Mouse (Mus musculus): ENCODE results near the gene Samd4b.

Gene Samd4b

GRCm38 (mm10) chr7:28356981-28357380 is 241.0 kb downstream of the Samd4b start:
- DNase-seq (ENCODE audit: low spot score in 2 of 2), result no peak

DNA sequence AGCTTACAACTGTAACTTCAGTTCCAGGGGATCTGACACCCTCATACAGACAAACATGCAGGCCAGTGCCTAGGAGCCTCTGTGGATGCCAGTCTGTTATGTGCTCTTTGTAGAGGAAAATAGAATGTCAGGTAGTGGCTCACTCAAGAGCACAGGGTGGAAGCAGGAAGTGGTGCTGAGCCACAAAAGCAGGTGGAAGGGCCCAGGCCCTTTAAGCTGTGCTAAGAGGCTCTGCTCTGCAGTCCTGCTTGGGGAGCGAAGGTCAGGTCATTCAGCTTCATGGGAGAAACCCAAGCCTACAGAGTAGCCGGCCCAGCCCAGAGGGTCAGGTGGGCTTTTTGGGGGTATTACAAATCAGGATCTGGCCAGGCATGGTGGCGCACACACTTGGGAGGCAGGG is 242.7 kb downstream of the Samd4b start:
- DNase-seq (ENCODE audit: low spot score in 2 of 2), result no peak

DNA sequence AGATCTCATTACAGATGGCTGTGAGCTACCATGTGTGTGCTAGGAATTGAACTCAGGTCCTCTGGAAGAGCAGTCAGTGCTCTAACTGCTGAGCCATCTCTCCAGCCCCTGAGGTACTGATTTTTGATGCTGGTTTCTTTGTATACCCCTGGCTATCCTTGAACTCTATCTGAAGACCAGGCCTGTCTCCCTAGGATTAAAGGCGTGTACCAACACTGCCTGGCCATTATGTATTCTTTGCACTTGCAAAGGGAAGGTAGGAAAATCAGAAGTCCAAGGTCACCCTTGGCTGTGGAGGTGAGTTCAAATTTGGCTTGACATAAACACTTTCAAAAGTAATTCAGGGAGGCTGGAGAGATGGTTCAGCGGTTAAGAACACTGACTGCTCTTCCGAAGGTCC is 243.3 kb downstream of the Samd4b start:
- DNase-seq (ENCODE audit: low spot score in 2 of 2), result no peak

DNA sequence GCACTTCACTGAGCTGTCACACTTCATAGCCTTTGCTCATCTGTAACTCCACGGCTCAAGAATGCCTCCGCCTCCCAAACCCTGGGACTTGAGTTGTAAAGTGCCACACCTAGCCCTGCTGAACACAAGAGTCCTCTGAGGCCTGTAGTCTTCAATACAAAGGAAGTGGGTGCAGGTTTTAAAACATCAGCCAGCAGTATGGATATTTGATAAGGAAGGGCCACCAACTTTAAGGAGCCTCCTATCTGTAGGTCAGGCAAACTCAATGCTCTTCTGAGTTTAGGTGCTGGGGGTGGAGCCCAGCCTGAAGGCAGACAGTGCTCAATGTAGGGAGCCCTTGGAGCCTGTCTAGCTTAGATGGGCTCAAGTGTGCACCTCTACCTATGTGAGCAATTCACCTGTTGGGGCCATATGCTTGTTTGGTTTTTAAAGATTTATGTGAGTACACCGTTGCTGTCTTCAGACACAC is 243.8 kb downstream of the Samd4b start:
- no peak for DNase-seq (ENCODE audit: low spot score in 2 of 2)

GRCm38 (mm10) chr7:28353267-28353666 is 244.7 kb downstream of the Samd4b start:
- no peak for DNase-seq (ENCODE audit: low spot score in 2 of 2)

- no peak for DNase-seq (ENCODE audit: low spot score in 2 of 2)
Measured at GRCm38 (mm10) chr7:28351676-28352191, 246.2 kb downstream of the Samd4b start.

DNA sequence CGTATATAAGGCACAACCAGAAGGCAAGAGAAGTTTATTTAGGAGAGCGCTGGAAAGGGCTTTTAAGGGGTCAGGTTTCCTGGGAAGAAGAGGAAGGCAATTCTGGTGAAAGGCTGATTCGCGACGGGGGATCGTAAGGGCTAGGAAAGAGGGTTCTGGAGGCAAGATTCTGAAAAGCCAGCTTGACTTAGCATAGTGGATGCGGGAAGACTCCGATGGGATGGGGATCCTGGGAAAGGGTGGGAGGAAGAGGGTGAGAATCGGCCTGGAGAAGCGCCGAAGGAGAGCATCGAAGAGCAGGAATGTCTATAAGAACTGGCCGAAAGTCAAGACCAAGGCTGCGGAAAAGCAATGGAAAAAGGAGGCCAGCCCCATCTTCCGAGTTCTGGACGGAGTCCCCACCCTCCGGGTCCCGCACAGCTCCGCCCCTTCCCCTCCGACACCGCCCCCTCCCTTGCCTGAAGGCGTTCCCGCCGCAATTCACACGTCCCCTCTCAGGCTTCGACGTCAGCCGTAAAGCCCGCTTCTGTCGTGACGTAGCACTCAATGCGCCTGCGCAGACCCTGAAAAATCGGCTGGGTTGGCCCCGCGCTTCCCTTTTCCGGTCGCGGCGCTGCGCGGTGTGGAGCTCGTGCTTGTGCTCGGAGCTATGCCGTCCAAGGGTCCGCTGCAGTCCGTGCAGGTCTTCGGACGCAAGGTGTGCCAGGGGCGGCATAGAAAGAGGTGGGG is 247.6 kb downstream of the Samd4b start, which contains the start of gene Rps16:
TSS of gene Rps16 (plus strand) at position 498 of the 729 bp plus-strand sequence.
- DNase-seq (ENCODE audit: low spot score in 2 of 2), result peak; percentile 89 to 97

Data from left cerebral cortex, adult 9 months (tissue).